Mouse (Mus musculus): Measurements from ENCODE around the gene Gm43064.

- TF ChIP-seq CTCF (IDR thresholded peaks at IDR 0.05; ENCODE audit: low read depth) = no peak
- TF ChIP-seq EP300 (optimal IDR thresholded peaks at IDR 0.05) = no peak
Measured at GRCm38 (mm10) chr3:103773508-103773907, 35.9 kb upstream of the Gm43064 start.

All from stomach, postnatal 0 days (tissue).